Mouse (Mus musculus): ENCODE data around the gene Scarf1. TPM values are rescaled to one million over a fixed set of nuclear protein-coding genes. Genes with fewer than 3 reads are reported as not detected.
A peak's percentile ranks its signal among the peaks of the same experiment; 100 is the strongest.
"Not testable (repeated sequence)": the region's sequence is repeated elsewhere in the genome, so short reads cannot be mapped to it uniquely, and the experiment has no call there.

Gene Scarf1
- total and polyA plus RNA-seq, 3 experiments: 0.24 to 0.90 (median 0.76) TPM

DNA sequence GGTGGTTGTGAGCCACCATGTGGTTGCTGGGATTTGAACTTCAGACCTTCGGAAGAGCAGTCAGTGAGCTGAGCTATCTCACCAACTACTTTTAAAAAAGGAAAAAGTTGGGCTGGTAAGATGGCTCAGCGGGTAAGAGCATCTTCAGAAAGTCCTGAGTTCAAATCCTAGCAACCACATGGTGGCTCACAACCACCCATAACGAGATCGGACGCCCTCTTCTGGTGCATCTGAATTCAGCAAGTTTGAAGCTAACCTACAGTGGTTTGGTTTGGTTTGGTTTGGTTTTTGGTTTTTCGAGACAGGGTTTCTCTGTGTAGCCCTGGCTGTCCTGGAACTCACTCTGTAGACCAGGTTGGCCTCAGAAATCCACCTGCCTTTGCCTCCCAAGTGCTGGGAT is 42.7 kb downstream of the Scarf1 start:
- H3K4me3 ChIP-seq (replicated peaks in 1 of 3; ENCODE audit: low read depth in 2 of 3, low read length in 2 of 3, poor library complexity in 1 of 3); H3K9me3 ChIP-seq (replicated peaks; ENCODE audit: low read length); dilution Hi-C loops (cut with MboI; ENCODE audit: extremely low pct_ligation_motif_present, extremely low pct_unique_long_range_greater_than_20kb, low sequenced_read_pairs); H3K79me2 ChIP-seq (replicated peaks; ENCODE audit: control insufficient read depth, extremely low read depth, insufficient read depth, poor library complexity, severe bottlenecking); H3K27ac ChIP-seq (ENCODE audit: insufficient read depth, low read depth); H3K27me3 ChIP-seq (replicated peaks); in situ Hi-C loops (cut with MboI; ENCODE audit: low pct_ligation_motif_present, low pct_unique_long_range_greater_than_20kb, low sequenced_read_pairs); H3K9ac ChIP-seq (ENCODE audit: insufficient read depth, low read depth); H3K4me2 ChIP-seq (ENCODE audit: insufficient read depth, low read depth, poor library complexity, severe bottlenecking); DNase-seq (ENCODE audit: extremely low read depth): not testable (repeated sequence)
- H3K4me1 ChIP-seq (ENCODE audit: control insufficient read depth in 1 of 2, insufficient read depth in 2 of 2): peaks cover 25 to 57% of the 10 kb centered on the region in 2 experiments
- TF ChIP-seq CTCF (conservative IDR thresholded peaks at IDR 0.05 in 1 of 2, IDR thresholded peaks at IDR 0.05 in 1 of 2; ENCODE audit: low read depth in 2 of 2, low read length in 2 of 2): peak in 1 of 2 experiments; percentile 35; a peak in 2 of 4 replicates
- peaks cover 0 to 24% of the 10 kb centered on the region in 2 experiments for H3K36me3 ChIP-seq (replicated peaks in 1 of 2; ENCODE audit: control insufficient read depth in 1 of 2, insufficient read depth in 1 of 2, low read length in 1 of 2)

DNA sequence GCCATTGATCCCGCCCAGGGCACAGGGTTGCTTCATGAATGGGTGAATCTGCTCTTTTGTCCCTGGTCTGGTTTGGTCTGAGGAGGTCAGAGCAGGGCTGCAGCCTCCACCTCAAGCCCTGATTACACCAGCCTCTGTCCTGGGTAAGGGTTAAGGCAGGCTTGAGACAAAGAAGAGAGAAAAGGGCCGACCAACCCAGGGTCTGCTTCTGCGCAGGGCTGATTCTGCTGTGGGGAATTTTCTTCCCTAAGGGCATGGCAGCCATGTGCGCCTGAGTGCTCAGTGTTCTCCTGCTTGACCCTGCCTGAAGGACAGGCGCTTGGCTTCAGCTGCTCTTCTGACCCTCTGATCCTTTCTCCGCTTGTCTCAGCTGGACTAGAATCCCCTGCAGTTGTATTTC is 43.8 kb downstream of the Scarf1 start:
- dilution Hi-C loops (cut with MboI; ENCODE audit: extremely low pct_ligation_motif_present, extremely low pct_unique_long_range_greater_than_20kb, low sequenced_read_pairs): no loop called here
- H3K4me1 ChIP-seq (ENCODE audit: control insufficient read depth in 1 of 2, insufficient read depth in 2 of 2): peaks cover 23 to 57% of the 10 kb centered on the region in 2 experiments
- no peaks in the 10 kb centered on the region for H3K79me2 ChIP-seq (replicated peaks; ENCODE audit: control insufficient read depth, extremely low read depth, insufficient read depth, poor library complexity, severe bottlenecking)
- no peak overlapping the region for H3K9ac ChIP-seq (ENCODE audit: insufficient read depth, low read depth)
- H3K27ac ChIP-seq (ENCODE audit: insufficient read depth, low read depth): no peak overlapping the region
- no peak overlapping the region for H3K4me2 ChIP-seq (ENCODE audit: insufficient read depth, low read depth, poor library complexity, severe bottlenecking)
- H3K36me3 ChIP-seq (replicated peaks in 1 of 2; ENCODE audit: control insufficient read depth in 1 of 2, insufficient read depth in 1 of 2, low read length in 1 of 2): peaks cover 0 to 26% of the 10 kb centered on the region in 2 experiments
- no peaks in the 10 kb centered on the region for H3K27me3 ChIP-seq (replicated peaks)
- DNase-seq (ENCODE audit: extremely low read depth): no peak
- in situ Hi-C loops (cut with MboI; ENCODE audit: low pct_ligation_motif_present, low pct_unique_long_range_greater_than_20kb, low sequenced_read_pairs): no loop called here
- peaks cover 6% of the 10 kb centered on the region for H3K9me3 ChIP-seq (replicated peaks; ENCODE audit: low read length)
- no peak overlapping the region for H3K4me3 ChIP-seq (replicated peaks in 1 of 3; ENCODE audit: low read depth in 2 of 3, low read length in 2 of 3, poor library complexity in 1 of 3)
- TF ChIP-seq JUND (conservative IDR thresholded peaks at IDR 0.05; ENCODE audit: low read depth, low read length) (no peak), POLR2A (IDR thresholded peaks at IDR 0.05; ENCODE audit: low read depth, low read length) (no peak), KAT2A (IDR thresholded peaks at IDR 0.05; ENCODE audit: insufficient replicate concordance, low read length) (no peak), MEF2A (IDR thresholded peaks at IDR 0.05; ENCODE audit: borderline replicate concordance, low read depth, low read length) (no peak), ZKSCAN1 (IDR thresholded peaks at IDR 0.05; ENCODE audit: borderline replicate concordance, low read depth, low read length) (no peak), SMC3 (IDR thresholded peaks at IDR 0.05; ENCODE audit: low read depth, low read length) (no peak), CTCF (conservative IDR thresholded peaks at IDR 0.05 in 1 of 2, IDR thresholded peaks at IDR 0.05 in 1 of 2; ENCODE audit: low read depth in 2 of 2, low read length in 2 of 2) (no peak), PAX5 (IDR thresholded peaks at IDR 0.05; ENCODE audit: low read length) (no peak), EP300 (IDR thresholded peaks at IDR 0.05; ENCODE audit: low read length) (no peak), MXI1 (IDR thresholded peaks at IDR 0.05; ENCODE audit: low read depth, low read length) (no peak), SIN3A (IDR thresholded peaks at IDR 0.05; ENCODE audit: low read length) (no peak), GABPA (IDR thresholded peaks at IDR 0.05; ENCODE audit: insufficient replicate concordance, low read depth, low read length) (no peak), ETS1 (conservative IDR thresholded peaks at IDR 0.05; ENCODE audit: low read depth, low read length) (no peak), TCF12 (IDR thresholded peaks at IDR 0.05; ENCODE audit: low read depth, low read length) (no peak)

GRCm38 (mm10) chr11:75558101-75558500 is 44.8 kb downstream of the Scarf1 start:
- in situ Hi-C loops (cut with MboI; ENCODE audit: low pct_ligation_motif_present, low pct_unique_long_range_greater_than_20kb, low sequenced_read_pairs) (no loop called here), dilution Hi-C loops (cut with MboI; ENCODE audit: extremely low pct_ligation_motif_present, extremely low pct_unique_long_range_greater_than_20kb, low sequenced_read_pairs) (no loop called here)
- no peak overlapping the region for H3K4me2 ChIP-seq (ENCODE audit: insufficient read depth, low read depth, poor library complexity, severe bottlenecking)
- H3K79me2 ChIP-seq (replicated peaks; ENCODE audit: control insufficient read depth, extremely low read depth, insufficient read depth, poor library complexity, severe bottlenecking): no peaks in the 10 kb centered on the region
- H3K27ac ChIP-seq (ENCODE audit: insufficient read depth, low read depth): no peak overlapping the region
- H3K9ac ChIP-seq (ENCODE audit: insufficient read depth, low read depth): no peak overlapping the region
- H3K36me3 ChIP-seq (replicated peaks in 1 of 2; ENCODE audit: control insufficient read depth in 1 of 2, insufficient read depth in 1 of 2, low read length in 1 of 2): peaks cover 0 to 29% of the 10 kb centered on the region in 2 experiments
- H3K9me3 ChIP-seq (replicated peaks; ENCODE audit: low read length): peaks cover 6% of the 10 kb centered on the region
- H3K4me3 ChIP-seq (replicated peaks in 1 of 3; ENCODE audit: low read depth in 2 of 3, low read length in 2 of 3, poor library complexity in 1 of 3): no peak overlapping the region
- peak; percentile 51 for DNase-seq (ENCODE audit: extremely low read depth)
- no peak for TF ChIP-seq ETS1 (conservative IDR thresholded peaks at IDR 0.05; ENCODE audit: low read depth, low read length)
- TF ChIP-seq MAFK (IDR thresholded peaks at IDR 0.05; ENCODE audit: insufficient replicate concordance, low read length): no peak
- no peak for TF ChIP-seq JUND (conservative IDR thresholded peaks at IDR 0.05; ENCODE audit: low read depth, low read length)
- TF ChIP-seq CTCF (conservative IDR thresholded peaks at IDR 0.05 in 1 of 2, IDR thresholded peaks at IDR 0.05 in 1 of 2; ENCODE audit: low read depth in 2 of 2, low read length in 2 of 2): peak; percentile 40 to 68
- no peak for TF ChIP-seq GABPA (IDR thresholded peaks at IDR 0.05; ENCODE audit: insufficient replicate concordance, low read depth, low read length)
- peak; percentile 48; the same call in 1 of the 2 replicates for TF ChIP-seq MYC (IDR thresholded peaks at IDR 0.05; ENCODE audit: low read depth, low read length)
- TF ChIP-seq UBTF (IDR thresholded peaks at IDR 0.05; ENCODE audit: low read depth, low read length): no peak
- no peak for TF ChIP-seq IRF4 (IDR thresholded peaks at IDR 0.05; ENCODE audit: low read depth, low read length)
- TF ChIP-seq RCOR1 (conservative IDR thresholded peaks at IDR 0.05; ENCODE audit: low read depth, low read length): no peak
- peak; percentile 45 for TF ChIP-seq SMC3 (IDR thresholded peaks at IDR 0.05; ENCODE audit: low read depth, low read length)
- no peak for TF ChIP-seq HCFC1 (IDR thresholded peaks at IDR 0.05; ENCODE audit: low read depth, low read length)
- TF ChIP-seq NELFE (IDR thresholded peaks at IDR 0.05; ENCODE audit: low read depth, low read length): no peak
- TF ChIP-seq MAX (IDR thresholded peaks at IDR 0.05; ENCODE audit: low read length): peak; percentile 40; the same call in 1 of the 2 replicates
- peak; percentile 39 for TF ChIP-seq RAD21 (IDR thresholded peaks at IDR 0.05; ENCODE audit: low read depth, low read length)
- TF ChIP-seq TCF12 (IDR thresholded peaks at IDR 0.05; ENCODE audit: low read depth, low read length): no peak
- no peaks in the 10 kb centered on the region for H3K27me3 ChIP-seq (replicated peaks)
- H3K4me1 ChIP-seq (ENCODE audit: control insufficient read depth in 1 of 2, insufficient read depth in 2 of 2): peaks cover 26 to 57% of the 10 kb centered on the region in 2 experiments

Data from CH12.LX (cell line).